Mouse (Mus musculus) kidney, embryonic 15.5 days (tissue): ENCODE measurements around the gene Nxpe5. TPM values are rescaled to one million over a fixed set of nuclear protein-coding genes. Genes with fewer than 3 reads are reported as not detected.
A peak's percentile ranks its signal among the peaks of the same experiment; 100 is the strongest.
"Not testable (repeated sequence)": the region's sequence is repeated elsewhere in the genome, so short reads cannot be mapped to it uniquely, and the experiment has no call there.

Source experiments
- ATAC-seq: fragments of 200-750 bp; cut with Nextera tagmentation; replicated peaks from 2 replicates; pipeline ENCODE4 v1.8.0; 2017; ENCODE audit warnings: moderate TSS enrichment; ENCODE audit not compliant: low FRiP score
- H3K27ac ChIP-seq: fragments of 300-500 bp; sonication (generic); 2 replicates; pipeline ENCODE4 v1.5.1; 2015; ENCODE audit warnings: mild to moderate bottlenecking, inconsistent platforms
- H3K27me3 ChIP-seq: fragments of 300-500 bp; sonication (generic); 2 replicates; pipeline ENCODE4 v1.6.1; 2015; ENCODE audit warnings: inconsistent platforms
- H3K36me3 ChIP-seq: fragments of 300-500 bp; sonication (generic); 2 replicates; pipeline ENCODE4 v1.6.1; 2015; ENCODE audit warnings: inconsistent platforms
- H3K4me1 ChIP-seq: fragments of 300-500 bp; sonication (generic); 2 replicates; pipeline ENCODE4 v1.6.1; 2015; ENCODE audit warnings: inconsistent platforms
- H3K4me2 ChIP-seq: fragments of 300-500 bp; sonication (generic); 2 replicates; pipeline ENCODE4 v1.6.1; 2015; ENCODE audit warnings: moderate library complexity, mild to moderate bottlenecking, inconsistent platforms
- H3K4me3 ChIP-seq: fragments of 300-500 bp; sonication (generic); replicated peaks from 2 replicates; pipeline ENCODE4 v1.5.1; 2015; ENCODE audit warnings: mild to moderate bottlenecking, inconsistent platforms
- H3K9ac ChIP-seq: fragments of 300-500 bp; sonication (generic); 2 replicates; pipeline ENCODE4 v1.6.1; 2015; ENCODE audit warnings: mild to moderate bottlenecking, inconsistent platforms
- H3K9me3 ChIP-seq: fragments of 300-500 bp; sonication (generic); replicated peaks from 2 replicates; pipeline ENCODE4 v1.6.1; 2016; ENCODE audit warnings: inconsistent platforms
- WGBS: fragments of 180-500 bp; shearing (Covaris S2); methylation state at CpG from one replicate; pipeline ENCODE4 v1.1.7; 2015; ENCODE audit warnings: mixed read lengths; 5-methylcytosine and 5-hydroxymethylcytosine counted together
- polyA plus RNA-seq: library from polyadenylated mRNA; unstranded; fragments of >200 nt; fragmentation: Nextera tagmentation; extraction: Ambion mirVana; gene quantifications from 2 replicates; pipeline ENCODE4 v1.2.1, GENCODE M21; 2015

The Nxpe5 gene
- not detected in 2 replicates for polyA plus RNA-seq

- H3K27me3 ChIP-seq: no peaks in the 10 kb centered on the region
- 0 out of 2 replicates have a peak, but pooled peaks cover 4% of the 10 kb centered on the region for H3K4me1 ChIP-seq
- 47% methylated on average over 2 of the region's 2 CpGs for WGBS
- no peak within 1 kb of the TSS for H3K9ac ChIP-seq
- no peak within 1 kb of the TSS for H3K4me2 ChIP-seq
- H3K9me3 ChIP-seq: no peaks in the 10 kb centered on the region
- H3K4me3 ChIP-seq: no peak within 1 kb of the TSS
- no peak for ATAC-seq
- H3K27ac ChIP-seq: no peak within 1 kb of the TSS
- H3K36me3 ChIP-seq: no peaks in the 10 kb centered on the region
These were observed at the start of gene Nxpe5 for GRCm38 (mm10) chr5:138225700-138226099. Gene Nxpe5 (plus strand): TSS chr5:138225898.

- Histone ChIP-seq H3K4me1 (peaks cover 15% of the 10 kb centered on the region), H3K36me3 (peaks cover 56% of the 10 kb centered on the region), H3K27me3 (no peaks in the 10 kb centered on the region), H3K9me3 (no peaks in the 10 kb centered on the region), H3K9ac (peak within 1 kb of the TSS; percentile 83), H3K4me3 (peak within 1 kb of the TSS; percentile 87), H3K4me2 (peak within 1 kb of the TSS; percentile 79), H3K27ac (peak within 1 kb of the TSS; percentile 84)
- ATAC-seq: peak; percentile 88
- under 1% methylated on average over 31 of the region's 31 CpGs for WGBS
These were observed 38.6 kb upstream of the Nxpe5 start, which contains the start of the genes Taf6 and Cnpy4 for GRCm38 (mm10) chr5:138186950-138187638. Gene Taf6 (minus strand): TSS chr5:138187451. Gene Cnpy4 (plus strand): TSS chr5:138187485.

- Histone ChIP-seq H3K9me3 (no peaks in the 10 kb centered on the region), H3K9ac (peak overlapping the region; percentile 83), H3K4me3 (peak overlapping the region; percentile 87), H3K4me2 (peak overlapping the region; percentile 79), H3K27me3 (no peaks in the 10 kb centered on the region), H3K27ac (peak overlapping the region; percentile 84), H3K4me1 (peaks cover 15% of the 10 kb centered on the region), H3K36me3 (peaks cover 54% of the 10 kb centered on the region)
- ATAC-seq: peak; percentile 86
- WGBS: 1% methylated on average over 10 of the region's 10 CpGs
These were observed 37.9 kb upstream of the Nxpe5 start for GRCm38 (mm10) chr5:138187661-138188306.

GRCm38 (mm10) chr5:138193771-138194727 lies 31.6 kb upstream of the Nxpe5 start, which contains the start of gene Mblac1:
Gene Mblac1 (plus strand): TSS chr5:138194314.
- 7% methylated on average over 54 of the region's 54 CpGs for WGBS
- peaks cover 10% of the 10 kb centered on the region for H3K4me1 ChIP-seq

GRCm38 (mm10) chr5:138194755-138195345 lies 30.8 kb upstream of the Nxpe5 start:
- Histone ChIP-seq H3K4me2 (peak overlapping the region; percentile 94), H3K27ac (peak overlapping the region; percentile 82), H3K4me1 (peaks cover 10% of the 10 kb centered on the region), H3K9me3 (no peaks in the 10 kb centered on the region), H3K4me3 (peak overlapping the region; percentile 62), H3K9ac (peak overlapping the region; percentile 70), H3K36me3 (peaks cover 28% of the 10 kb centered on the region), H3K27me3 (no peaks in the 10 kb centered on the region)
- ATAC-seq: peak; percentile 74
- WGBS: under 1% methylated on average over 29 of the region's 29 CpGs

More at GRCm38 (mm10) chr5:138193771-138194727, 31.6 kb upstream of the Nxpe5 start, which contains the start of gene Mblac1:
- H3K4me2 ChIP-seq: peak within 1 kb of the TSS; percentile 94
- ATAC-seq: peak; percentile 90
- peaks cover 34% of the 10 kb centered on the region for H3K36me3 ChIP-seq
- H3K4me3 ChIP-seq: peak within 1 kb of the TSS; percentile 62
- peak within 1 kb of the TSS; percentile 82 for H3K27ac ChIP-seq
- H3K27me3 ChIP-seq: no peaks in the 10 kb centered on the region
- H3K9ac ChIP-seq: peak within 1 kb of the TSS; percentile 70
- H3K9me3 ChIP-seq: no peaks in the 10 kb centered on the region

- ATAC-seq: no peak
- Histone ChIP-seq H3K4me3 (peak overlapping the region; percentile 62), H3K9ac (no peak overlapping the region; the same call in 1 of the 2 replicates), H3K27ac (0 out of 2 replicates have a peak overlapping the region, but pooled peaks have one; percentile 82), H3K4me2 (peak overlapping the region; percentile 94), H3K27me3 (no peaks in the 10 kb centered on the region), H3K9me3 (no peaks in the 10 kb centered on the region), H3K36me3 (peaks cover 22% of the 10 kb centered on the region), H3K4me1 (peaks cover 10% of the 10 kb centered on the region)
- 68% methylated on average over 7 of the region's 7 CpGs for WGBS
These were observed 30.2 kb upstream of the Nxpe5 start for GRCm38 (mm10) chr5:138195463-138195862.

GRCm38 (mm10) chr5:138199576-138199975 lies 26.1 kb upstream of the Nxpe5 start:
- no peak overlapping the region for H3K27ac ChIP-seq
- no peak overlapping the region for H3K9ac ChIP-seq
- 12% methylated on average over 1 of the region's 1 CpGs for WGBS
- H3K9me3 ChIP-seq: peaks cover 3% of the 10 kb centered on the region; the same call in 1 of the 2 replicates
- no peak overlapping the region for H3K4me3 ChIP-seq
- H3K36me3 ChIP-seq: no peaks in the 10 kb centered on the region
- ATAC-seq: no peak
- no peak overlapping the region for H3K4me2 ChIP-seq
- H3K4me1 ChIP-seq: peaks cover 10% of the 10 kb centered on the region
- no peaks in the 10 kb centered on the region for H3K27me3 ChIP-seq

- Histone ChIP-seq H3K27ac (no peak overlapping the region), H3K27me3 (no peaks in the 10 kb centered on the region), H3K4me2 (no peak overlapping the region), H3K4me1 (no peaks in the 10 kb centered on the region), H3K9me3 (peaks cover 6% of the 10 kb centered on the region), H3K36me3 (no peaks in the 10 kb centered on the region), H3K9ac (no peak overlapping the region), H3K4me3 (no peak overlapping the region)
- no peak for ATAC-seq
- 88% methylated on average over 3 of the region's 3 CpGs for WGBS
These were observed 23.6 kb upstream of the Nxpe5 start for GRCm38 (mm10) chr5:138202086-138202485.

- Histone ChIP-seq H3K36me3 (no peaks in the 10 kb centered on the region), H3K9me3 (peaks cover 6% of the 10 kb centered on the region), H3K4me3 (no peak overlapping the region), H3K27ac (no peak overlapping the region), H3K27me3 (no peaks in the 10 kb centered on the region), H3K4me2 (no peak overlapping the region), H3K9ac (no peak overlapping the region), H3K4me1 (no peaks in the 10 kb centered on the region)
- 86% methylated on average over 1 of the region's 1 CpGs for WGBS
- no peak for ATAC-seq
These were observed 18.4 kb upstream of the Nxpe5 start for GRCm38 (mm10) chr5:138207253-138207652.

GRCm38 (mm10) chr5:138207873-138208272 lies 17.8 kb upstream of the Nxpe5 start:
- Histone ChIP-seq H3K4me3 (no peak overlapping the region), H3K9me3 (peaks cover 6% of the 10 kb centered on the region), H3K4me2 (no peak overlapping the region), H3K36me3 (no peaks in the 10 kb centered on the region), H3K9ac (no peak overlapping the region), H3K27ac (no peak overlapping the region), H3K4me1 (no peaks in the 10 kb centered on the region), H3K27me3 (no peaks in the 10 kb centered on the region)
- ATAC-seq: no peak
- 76% methylated on average over 4 of the region's 4 CpGs for WGBS

GRCm38 (mm10) chr5:138216632-138217031 lies 9.1 kb upstream of the Nxpe5 start:
- H3K9me3 ChIP-seq: peaks cover 22% of the 10 kb centered on the region
- H3K4me2 ChIP-seq, H3K4me1 ChIP-seq, ATAC-seq, H3K27me3 ChIP-seq, H3K4me3 ChIP-seq, H3K9ac ChIP-seq, H3K36me3 ChIP-seq, H3K27ac ChIP-seq: not testable (repeated sequence)
- 94% methylated on average over 13 of the region's 13 CpGs for WGBS
